Mouse (Mus musculus) erythroblast, embryonic 14.5 days (primary cell): ENCODE data around the gene Fnip1.

ENCODE experiments used
- GATA1 ChIP-seq: IDR thresholded peaks from 2 replicates; pipeline ENCODE4 v1.6.1; 2012; ENCODE audit warnings: low read length, inconsistent platforms, mixed read lengths
- TAL1 ChIP-seq: IDR thresholded peaks from 3 replicates; pipeline ENCODE4 v1.6.1; 2012; ENCODE audit warnings: low read length, inconsistent platforms, mixed read lengths

DNA sequence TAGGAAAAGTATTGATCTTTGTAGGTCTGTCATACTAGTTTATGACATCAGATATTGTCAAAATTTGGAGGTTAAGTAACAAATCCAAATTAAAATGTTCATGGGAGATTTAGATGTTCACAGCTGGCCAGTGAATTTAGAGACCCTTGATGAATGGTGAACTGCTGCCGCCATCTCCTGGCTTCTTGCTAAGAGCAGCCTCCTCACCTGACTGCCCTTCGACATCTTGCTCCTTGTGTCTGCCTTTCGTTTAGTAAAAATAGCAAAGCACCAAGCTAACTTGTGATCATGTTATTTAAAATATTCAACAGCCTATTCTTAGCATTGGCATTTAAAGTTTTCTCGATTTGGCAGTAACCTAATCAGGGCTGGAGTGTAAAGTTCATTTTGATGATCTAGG lies 15.0 kb upstream of the Fnip1 start:
- TF ChIP-seq GATA1 = no peak
- no peak for TF ChIP-seq TAL1
